Comparison of ENCODE assay signal across 17 mouse cellular contexts in genomic region chr19:42690256-42690655, GRCm38 (mm10).
"Had no signal": no experiment of that assay in that cellular context is flagged by ENCODE, and none has a peak within 500 bp of the region (broad histone marks: within the 10 kb centered on the region; RNA-seq: fewer than 3 reads in every experiment).

No protein-coding gene starts in this region.

- H3K9ac ChIP-seq: heart, embryonic 12.5 days; hindbrain, embryonic 13.5 days; hindbrain, embryonic 15.5 days; kidney, embryonic 15.5 days; limb, embryonic 13.5 days; limb, embryonic 15.5 days had no signal

- ATAC-seq: hindbrain, postnatal 0 days had no signal

- H3K27me3 ChIP-seq: heart, embryonic 12.5 days; hindbrain, embryonic 15.5 days; kidney, embryonic 15.5 days had no signal

- H3K4me1 ChIP-seq: heart, embryonic 12.5 days; hindbrain, embryonic 13.5 days; hindbrain, embryonic 15.5 days; limb, embryonic 15.5 days had no signal

- H3K36me3 ChIP-seq: heart, embryonic 10.5 days; heart, embryonic 12.5 days; hindbrain, embryonic 13.5 days; hindbrain, embryonic 15.5 days; kidney, embryonic 15.5 days; limb, embryonic 13.5 days; limb, embryonic 15.5 days had no signal

- DNase-seq: gastrocnemius, adult 2 months; gastrocnemius, postnatal 10 days; gastrocnemius, postnatal 25 days; heart, adult 18-20 months; heart, postnatal 10 days; layer of hippocampus, adult 9-11 months; layer of hippocampus, postnatal 36 days; left cerebral cortex, postnatal 4 days had no signal

- H3K9me3 ChIP-seq: heart, embryonic 10.5 days; heart, embryonic 12.5 days; hindbrain, embryonic 13.5 days; hindbrain, embryonic 15.5 days; kidney, embryonic 15.5 days; limb, embryonic 13.5 days; limb, embryonic 15.5 days had no signal

- H3K27ac ChIP-seq: gastrocnemius, adult 2 months; heart, embryonic 10.5 days; hindbrain, embryonic 13.5 days; hindbrain, embryonic 15.5 days; hindbrain, postnatal 0 days; kidney, embryonic 15.5 days; kidney, postnatal 0 days; limb, embryonic 13.5 days; limb, embryonic 15.5 days had no signal

- H3K4me3 ChIP-seq: gastrocnemius, adult 2 months; heart, embryonic 10.5 days; heart, embryonic 12.5 days; hindbrain, embryonic 13.5 days; hindbrain, embryonic 15.5 days; kidney, embryonic 15.5 days; limb, embryonic 13.5 days; limb, embryonic 15.5 days had no signal

- H3K4me2 ChIP-seq: heart, embryonic 12.5 days; hindbrain, embryonic 13.5 days; hindbrain, embryonic 15.5 days; kidney, embryonic 15.5 days; limb, embryonic 13.5 days; limb, embryonic 15.5 days had no signal
